Mouse (Mus musculus) kidney, postnatal 0 days (tissue): ENCODE results near the gene Olfr1084. TPM values are rescaled to one million over a fixed set of nuclear protein-coding genes. Genes with fewer than 3 reads are reported as not detected.
"Not testable (repeated sequence)": the region's sequence is repeated elsewhere in the genome, so short reads cannot be mapped to it uniquely, and the experiment has no call there.

Source experiments
- ATAC-seq: fragments of 200-750 bp; cut with Nextera tagmentation; replicated peaks from 2 replicates; pipeline ENCODE4 v1.8.0; 2017; ENCODE audit warnings: low read depth, moderate number of reproducible peaks, moderate TSS enrichment, moderate library complexity; ENCODE audit not compliant: low FRiP score
- DNase-seq: peaks from one replicate; pipeline ENCODE4 v3.0.0-alpha.2; 2016; ENCODE audit warnings: low spot score
- H3K27ac ChIP-seq: fragments of 300-500 bp; sonication (generic); 2 replicates; pipeline ENCODE4 v1.5.1; 2014; ENCODE audit warnings: mild to moderate bottlenecking
- H3K27me3 ChIP-seq: fragments of 300-500 bp; sonication (generic); 2 replicates; pipeline ENCODE4 v1.6.1; 2014; ENCODE audit warnings: low read length, mixed read lengths; ENCODE audit not compliant: insufficient read depth
- H3K36me3 ChIP-seq: fragments of 300-500 bp; sonication (generic); 2 replicates; pipeline ENCODE4 v1.6.1; 2014; ENCODE audit warnings: low read length, mixed read lengths; ENCODE audit not compliant: insufficient read depth
- H3K4me1 ChIP-seq: fragments of 300-500 bp; sonication (generic); replicated peaks from 2 replicates; pipeline ENCODE4 v1.6.1; 2014; ENCODE audit warnings: antibody characterized with exemption, low read length, mixed read lengths; ENCODE audit not compliant: insufficient read depth
- H3K4me2 ChIP-seq: fragments of 300-500 bp; sonication (generic); 2 replicates; pipeline ENCODE4 v1.6.1; 2014; ENCODE audit warnings: mild to moderate bottlenecking, low read length, moderate library complexity, mixed read lengths
- H3K4me3 ChIP-seq: fragments of 300-500 bp; sonication (generic); replicated peaks from 2 replicates; pipeline ENCODE4 v1.5.1; 2014; ENCODE audit warnings: low read depth, low read length
- H3K9ac ChIP-seq: fragments of 300-500 bp; sonication (generic); 2 replicates; pipeline ENCODE4 v1.6.1; 2014; ENCODE audit warnings: low read depth, low read length
- H3K9me3 ChIP-seq: fragments of 300-500 bp; sonication (generic); replicated peaks from 2 replicates; pipeline ENCODE4 v1.6.1; 2016; ENCODE audit warnings: low read length, inconsistent platforms, mixed read lengths
- CTCF ChIP-seq: IDR thresholded peaks from 2 replicates; pipeline ENCODE4 v1.5.1; 2016; ENCODE audit warnings: antibody characterized with exemption, low read depth, mild to moderate bottlenecking, moderate library complexity
- WGBS: fragments of 180-500 bp; shearing (Covaris S2); extraction: QIAGEN DNeasy Blood & Tissue Kit; methylation state at CpG from one replicate; pipeline ENCODE4 v1.1.7; 2014; 5-methylcytosine and 5-hydroxymethylcytosine counted together
- polyA plus RNA-seq: library from polyadenylated mRNA; unstranded; fragments of >200 nt; fragmentation: Nextera tagmentation; extraction: Ambion mirVana; gene quantifications from 2 replicates; pipeline ENCODE4 v1.2.1, GENCODE M21; 2015

Olfr1084 gene
- not detected in 2 replicates for polyA plus RNA-seq

GRCm38 (mm10) chr2:86639625-86640024, at the start of gene Olfr1084:
TSS of gene Olfr1084 (minus strand) at chr2:86639725.
- DNase-seq, H3K27ac ChIP-seq, H3K9me3 ChIP-seq, H3K27me3 ChIP-seq, H3K9ac ChIP-seq, H3K4me1 ChIP-seq, H3K36me3 ChIP-seq, H3K4me2 ChIP-seq, ATAC-seq, H3K4me3 ChIP-seq: not testable (repeated sequence)
- 73% methylated on average over 1 of the region's 1 CpGs for whole genome bisulfite sequencing

GRCm38 (mm10) chr2:86679992-86680391, 40.5 kb upstream of the Olfr1084 start, which contains the start of gene Olfr1086:
TSS of gene Olfr1086 (minus strand) at chr2:86680092.
- H3K27ac ChIP-seq: no peak within 1 kb of the TSS
- H3K4me2 ChIP-seq: no peak within 1 kb of the TSS
- no peaks in the 10 kb centered on the region for H3K27me3 ChIP-seq
- TF ChIP-seq CTCF: no peak
- H3K4me1 ChIP-seq: no peaks in the 10 kb centered on the region
- H3K4me3 ChIP-seq: no peak within 1 kb of the TSS
- H3K36me3 ChIP-seq: no peaks in the 10 kb centered on the region
- no peaks in the 10 kb centered on the region for H3K9me3 ChIP-seq
- no peak for ATAC-seq
- DNase-seq: no peak
- WGBS: 78% methylated on average over 2 of the region's 2 CpGs
- no peak within 1 kb of the TSS for H3K9ac ChIP-seq

GRCm38 (mm10) chr2:86661919-86662318, 22.4 kb upstream of the Olfr1084 start, which contains the start of gene Olfr1085:
TSS of gene Olfr1085 (minus strand) at chr2:86662019.
- no peak within 1 kb of the TSS for H3K9ac ChIP-seq
- no peak within 1 kb of the TSS for H3K4me2 ChIP-seq
- DNase-seq: no peak
- H3K27ac ChIP-seq: no peak within 1 kb of the TSS
- no peak within 1 kb of the TSS for H3K4me3 ChIP-seq
- no peak for ATAC-seq
- no peaks in the 10 kb centered on the region for H3K9me3 ChIP-seq
- WGBS: 24% methylated on average over 1 of the region's 1 CpGs
- H3K27me3 ChIP-seq: no peaks in the 10 kb centered on the region
- no peaks in the 10 kb centered on the region for H3K4me1 ChIP-seq
- no peaks in the 10 kb centered on the region for H3K36me3 ChIP-seq
- TF ChIP-seq CTCF: no peak

- not testable (repeated sequence) for H3K9ac ChIP-seq, H3K4me2 ChIP-seq, H3K27me3 ChIP-seq, H3K36me3 ChIP-seq, H3K27ac ChIP-seq, H3K4me1 ChIP-seq, DNase-seq, H3K9me3 ChIP-seq, H3K4me3 ChIP-seq, ATAC-seq
- WGBS: 67% methylated on average over 1 of the region's 1 CpGs
Observed at GRCm38 (mm10) chr2:86598866-86599265, 40.7 kb downstream of the Olfr1084 start, which contains the start of gene Olfr1082. TSS of gene Olfr1082 (minus strand) at chr2:86598966.

Other genes with a start within 250 kb of the Olfr1084 start
- gene Olfr1061, start 225.7 kb downstream of the Olfr1084 start, polyA plus RNA-seq: not detected in 2 replicates
- gene Olfr1062, start 213.0 kb downstream of the Olfr1084 start, polyA plus RNA-seq: not detected in 2 replicates
- gene Olfr1065, start 189.1 kb downstream of the Olfr1084 start, polyA plus RNA-seq: not detected in 2 replicates
- gene Olfr1066, start 183.5 kb downstream of the Olfr1084 start, polyA plus RNA-seq: not detected in 2 replicates
- not detected in 2 replicates for gene Olfr228, start 152.3 kb downstream of the Olfr1084 start, polyA plus RNA-seq
- not detected in 2 replicates for gene Olfr1076, start 131.3 kb downstream of the Olfr1084 start, polyA plus RNA-seq
- not detected in 2 replicates for gene Olfr1079, start 97.2 kb downstream of the Olfr1084 start, polyA plus RNA-seq
- not detected in 2 replicates for gene Olfr1080, start 81.5 kb downstream of the Olfr1084 start, polyA plus RNA-seq
- gene Olfr1082, start 40.8 kb downstream of the Olfr1084 start, polyA plus RNA-seq: not detected in 2 replicates
- not detected in 2 replicates for gene Olfr1085, start 22.3 kb upstream of the Olfr1084 start, polyA plus RNA-seq
- not detected in 2 replicates for gene Olfr1086, start 40.4 kb upstream of the Olfr1084 start, polyA plus RNA-seq
- not detected in 2 replicates for gene Olfr1087, start 58.7 kb upstream of the Olfr1084 start, polyA plus RNA-seq
- not detected in 2 replicates for gene Olfr1089, start 94.0 kb upstream of the Olfr1084 start, polyA plus RNA-seq
- not detected in 2 replicates for gene Olfr1090, start 119.3 kb upstream of the Olfr1084 start, polyA plus RNA-seq
- not detected in 2 replicates for gene Olfr1093, start 142.8 kb upstream of the Olfr1084 start, polyA plus RNA-seq
- gene Olfr141, start 170.3 kb upstream of the Olfr1084 start, polyA plus RNA-seq: not detected in 2 replicates
- gene Olfr1094, start 184.9 kb upstream of the Olfr1084 start, polyA plus RNA-seq: not detected in 2 replicates
- gene Olfr1095, start 212.0 kb upstream of the Olfr1084 start, polyA plus RNA-seq: not detected in 2 replicates
- not detected in 2 replicates for gene Gm13723, start 235.1 kb upstream of the Olfr1084 start, polyA plus RNA-seq